Mouse (Mus musculus) heart, adult 8-10 months (tissue): ENCODE measurements at regions not wholly inside any gene's neighbourhood (a gene's known extent, or its start where the extent isn't known, plus 50 kb on each side); places are given as distances from the start of the nearest gene placed in this dataset.
A peak's percentile ranks its signal among the peaks of the same experiment; 100 is the strongest.

ENCODE experiments used
- DNase-seq: peaks from one replicate; pipeline ENCODE4 v3.0.0; 2022; ENCODE audit warnings: low spot score

DNA sequence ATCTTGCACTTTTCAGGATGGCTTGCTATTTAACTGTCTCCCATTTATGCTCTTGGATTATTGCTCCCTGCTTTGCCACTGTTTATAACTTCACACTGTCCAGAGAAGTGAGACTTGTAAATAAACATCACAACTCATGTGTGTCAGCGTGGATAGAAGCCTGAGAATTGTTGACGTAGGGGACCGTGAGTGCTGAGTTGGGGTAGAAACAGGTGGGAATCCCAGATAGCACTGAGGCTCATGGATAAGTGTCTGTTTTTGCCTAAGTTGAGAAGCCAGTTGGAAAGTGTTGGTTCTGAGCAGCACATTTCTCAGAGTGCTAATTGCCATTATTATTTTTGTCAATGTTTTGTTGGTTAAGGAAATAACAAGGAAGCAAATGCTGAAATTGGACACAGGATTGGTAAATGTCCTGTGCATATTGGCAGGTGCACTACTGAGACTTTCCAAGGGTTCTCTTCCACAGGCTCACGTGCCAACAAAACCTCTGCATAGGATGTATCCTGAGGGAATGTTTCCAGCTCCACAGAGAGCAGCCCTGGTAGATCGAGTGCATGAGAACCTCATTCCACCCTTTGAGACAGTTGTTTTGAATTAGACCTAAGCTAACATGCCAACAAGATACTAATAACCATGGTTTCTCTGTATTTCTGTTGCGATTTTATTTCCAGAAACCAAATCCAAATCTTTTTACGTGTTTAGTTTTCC is 74.3 kb upstream of the Grb10 start:
- no peak for DNase-seq

DNA sequence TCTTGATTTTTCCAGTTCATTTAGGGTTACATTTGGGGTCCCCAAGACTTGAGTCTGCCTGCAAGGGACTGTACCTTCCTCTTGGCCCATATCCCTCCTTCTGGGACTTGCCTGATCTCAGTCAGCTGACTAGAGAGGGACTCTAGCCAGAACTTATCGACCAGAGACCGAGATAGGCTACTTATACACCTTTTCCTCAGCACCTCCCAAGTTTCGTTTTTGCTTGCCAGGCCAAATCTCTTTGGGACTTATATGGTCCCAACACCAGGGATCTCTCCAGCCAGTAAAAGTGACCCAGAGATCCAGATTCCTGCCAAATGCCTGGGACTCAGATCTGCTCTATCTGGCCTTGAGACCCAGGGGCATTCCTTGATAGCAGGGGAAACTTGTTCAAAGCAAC is 69.2 kb upstream of the Grb10 start:
- peak; percentile 11 for DNase-seq

DNA sequence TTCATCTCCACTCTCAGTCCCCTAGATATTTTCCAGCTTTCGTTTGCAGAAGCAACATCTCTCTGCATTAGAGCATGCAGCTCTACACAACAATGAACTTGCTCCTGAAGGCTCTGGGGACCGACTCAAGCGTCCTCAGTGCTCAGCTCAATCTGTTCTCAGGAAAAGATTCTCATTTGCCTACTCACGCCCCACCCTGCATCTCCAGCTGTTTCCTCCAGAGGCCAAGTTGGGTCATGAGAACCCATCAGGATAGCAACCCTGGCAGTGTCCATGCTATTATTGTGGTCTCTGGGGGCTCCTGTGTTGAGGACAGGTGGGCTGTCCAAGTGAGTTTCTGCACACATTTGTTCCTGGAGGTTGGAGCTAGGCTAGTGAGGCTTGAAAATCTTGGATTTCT is 52.5 kb upstream of the Grb10 start:
- peak; percentile 26 for DNase-seq

DNA sequence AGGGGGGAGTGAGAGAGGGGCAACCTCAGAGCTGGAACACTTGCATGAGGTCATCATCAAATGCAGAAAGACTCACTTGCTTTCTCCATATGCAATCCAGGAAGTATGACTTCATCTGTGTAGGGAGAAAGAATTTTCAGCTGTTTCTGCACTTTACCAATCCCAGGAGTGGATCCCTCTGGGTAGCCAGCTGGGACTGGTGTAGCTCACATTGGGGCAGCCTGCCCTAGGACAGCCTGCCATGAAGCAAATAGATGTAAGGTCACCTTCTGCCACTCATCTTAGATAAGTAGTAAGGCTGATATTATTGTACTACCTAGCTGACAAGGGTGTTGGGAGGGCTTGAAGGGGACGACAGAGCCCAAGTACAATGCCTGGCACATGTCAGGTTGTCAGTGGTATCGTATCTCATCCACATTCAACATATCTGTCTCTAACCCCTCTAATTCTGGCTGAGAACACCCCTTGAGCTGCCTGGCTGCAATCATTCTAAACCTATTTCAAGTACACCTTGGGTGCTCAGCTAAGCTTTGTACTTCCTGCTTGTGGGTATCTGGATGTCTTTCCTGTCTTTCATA is 51.4 kb upstream of the Grb10 start:
- no peak for DNase-seq
